Mouse (Mus musculus) lung, embryonic 16.5 days (tissue): Measurements from ENCODE around the gene Stard3. TPM values are rescaled to one million over a fixed set of nuclear protein-coding genes. Genes with fewer than 3 reads are reported as not detected.

ENCODE experiments used
- ATAC-seq: fragments of 200-750 bp; cut with Nextera tagmentation; 2 replicates; pipeline ENCODE4 v1.8.0; 2017; ENCODE audit warnings: low read depth, mild to moderate bottlenecking, moderate library complexity
- H3K27ac ChIP-seq: fragments of 300-500 bp; sonication (generic); 2 replicates; pipeline ENCODE4 v1.5.1; 2014; ENCODE audit warnings: mild to moderate bottlenecking, control low read depth, low read length
- H3K27me3 ChIP-seq: fragments of 300-500 bp; sonication (generic); 2 replicates; pipeline ENCODE4 v1.6.1; 2014; ENCODE audit warnings: low read depth, low read length, mixed read lengths; ENCODE audit not compliant: control insufficient read depth, insufficient read depth
- H3K36me3 ChIP-seq: fragments of 300-500 bp; sonication (generic); 2 replicates; pipeline ENCODE4 v1.6.1; 2014; ENCODE audit warnings: low read length; ENCODE audit not compliant: control insufficient read depth, insufficient read depth
- H3K4me1 ChIP-seq: fragments of 300-500 bp; sonication (generic); replicated peaks from 2 replicates; pipeline ENCODE4 v1.6.1; 2014; ENCODE audit warnings: low read length, mixed read lengths; ENCODE audit not compliant: control insufficient read depth, insufficient read depth
- H3K4me2 ChIP-seq: fragments of 300-500 bp; sonication (generic); 2 replicates; pipeline ENCODE4 v1.6.1; 2014; ENCODE audit warnings: low read depth, low read length, control low read depth
- H3K4me3 ChIP-seq: fragments of 300-500 bp; sonication (generic); 2 replicates; pipeline ENCODE4 v1.5.1; 2014; ENCODE audit warnings: mild to moderate bottlenecking, low read length, control low read depth
- H3K9ac ChIP-seq: fragments of 300-500 bp; sonication (generic); 2 replicates; pipeline ENCODE4 v1.6.1; 2014; ENCODE audit warnings: low read length, control low read depth
- H3K9me3 ChIP-seq: fragments of 300-500 bp; sonication (generic); 2 replicates; pipeline ENCODE4 v1.6.1; 2016; ENCODE audit warnings: low read length; ENCODE audit not compliant: control insufficient read depth
- WGBS: fragments of 180-500 bp; shearing (Covaris S2); extraction: QIAGEN DNeasy Blood & Tissue Kit; methylation state at CpG from one replicate; pipeline ENCODE4 v1.1.7; 2014; 5-methylcytosine and 5-hydroxymethylcytosine counted together
- polyA plus RNA-seq: library from polyadenylated mRNA; unstranded; fragments of >200 nt; fragmentation: Nextera tagmentation; extraction: Ambion mirVana; gene quantifications from 2 replicates; pipeline ENCODE4 v1.2.1, GENCODE M21; 2015

Stard3 gene
- polyA plus RNA-seq, 1 experiment from 2014 or later: 55.9 TPM

- under 1% methylated on average over 40 of the region's 40 CpGs for WGBS
- Histone ChIP-seq H3K4me3 (peak overlapping the region; percentile 93), H3K4me2 (peak overlapping the region; percentile 78), H3K9me3 (no peaks in the 10 kb centered on the region), H3K27me3 (no peaks in the 10 kb centered on the region), H3K4me1 (peaks cover 36% of the 10 kb centered on the region), H3K9ac (peak overlapping the region; percentile 97), H3K27ac (peak overlapping the region; percentile 98), H3K36me3 (no peaks in the 10 kb centered on the region)
- ATAC-seq: peak; percentile 50
Observed at GRCm38 (mm10) chr11:98412797-98413301, 54.7 kb downstream of the Stard3 start.

- Histone ChIP-seq H3K9me3 (no peaks in the 10 kb centered on the region), H3K4me1 (peaks cover 43% of the 10 kb centered on the region), H3K4me2 (peak overlapping the region; percentile 78), H3K9ac (peak overlapping the region; percentile 97), H3K27me3 (no peaks in the 10 kb centered on the region), H3K27ac (no peak overlapping the region), H3K36me3 (no peaks in the 10 kb centered on the region), H3K4me3 (peak overlapping the region; percentile 93)
- WGBS: 15% methylated on average over 7 of the region's 7 CpGs
- ATAC-seq: no peak
Observed at GRCm38 (mm10) chr11:98413731-98414130, 55.6 kb downstream of the Stard3 start.

DNA sequence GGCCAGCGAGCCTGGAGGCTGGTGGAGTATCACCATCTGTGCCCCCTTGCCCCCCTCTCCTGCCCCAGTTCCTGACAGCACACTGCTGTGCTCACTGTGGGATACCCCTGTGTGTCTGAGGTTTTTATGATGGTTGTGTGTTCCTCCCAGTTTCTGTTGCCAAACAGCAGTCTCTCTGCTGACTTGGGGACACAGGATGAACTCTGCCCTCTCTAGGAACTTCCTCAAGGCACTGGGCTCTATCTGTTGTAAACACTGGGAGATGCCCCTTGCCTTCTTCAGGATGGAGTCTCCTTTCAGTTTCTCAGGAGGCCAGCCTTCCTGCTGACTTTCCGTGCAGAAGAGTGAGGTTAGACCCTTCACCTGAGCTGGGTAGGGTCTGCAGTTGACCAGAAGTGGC, 56.0 kb downstream of the Stard3 start:
- peak overlapping the region; percentile 78 for H3K4me2 ChIP-seq
- peak overlapping the region; percentile 97 for H3K9ac ChIP-seq
- H3K27ac ChIP-seq: no peak overlapping the region
- H3K4me3 ChIP-seq: peak overlapping the region; percentile 93
- 23% methylated on average over 2 of the region's 2 CpGs for WGBS
- H3K9me3 ChIP-seq: no peaks in the 10 kb centered on the region
- no peak for ATAC-seq
- H3K4me1 ChIP-seq: peaks cover 41% of the 10 kb centered on the region
- H3K36me3 ChIP-seq: no peaks in the 10 kb centered on the region
- no peaks in the 10 kb centered on the region for H3K27me3 ChIP-seq

- Histone ChIP-seq H3K27me3 (no peaks in the 10 kb centered on the region), H3K4me1 (peaks cover 28% of the 10 kb centered on the region), H3K9ac (no peak overlapping the region), H3K4me3 (no peak overlapping the region), H3K4me2 (no peak overlapping the region), H3K27ac (no peak overlapping the region), H3K9me3 (no peaks in the 10 kb centered on the region), H3K36me3 (no peaks in the 10 kb centered on the region)
- WGBS: 67% methylated on average over 1 of the region's 1 CpGs
- ATAC-seq: no peak
Observed at GRCm38 (mm10) chr11:98417074-98417473, 58.9 kb downstream of the Stard3 start.

GRCm38 (mm10) chr11:98418273-98418672, 60.1 kb downstream of the Stard3 start:
- Histone ChIP-seq H3K27me3 (no peaks in the 10 kb centered on the region), H3K4me2 (no peak overlapping the region), H3K9me3 (no peaks in the 10 kb centered on the region), H3K4me1 (peaks cover 28% of the 10 kb centered on the region), H3K4me3 (no peak overlapping the region), H3K9ac (no peak overlapping the region; the same call in 1 of the 2 replicates), H3K27ac (peak overlapping the region; percentile 6; the same call in 1 of the 2 replicates), H3K36me3 (peaks cover 7% of the 10 kb centered on the region)
- WGBS: 42% methylated on average over 6 of the region's 6 CpGs
- no peak for ATAC-seq

- whole genome bisulfite sequencing: 66% methylated on average over 10 of the region's 10 CpGs
- Histone ChIP-seq H3K36me3 (peaks cover 7% of the 10 kb centered on the region), H3K9me3 (no peaks in the 10 kb centered on the region), H3K4me2 (no peak overlapping the region), H3K27me3 (no peaks in the 10 kb centered on the region), H3K4me1 (peaks cover 21% of the 10 kb centered on the region), H3K27ac (peak overlapping the region; percentile 52), H3K4me3 (no peak overlapping the region), H3K9ac (peak overlapping the region; percentile 13; the same call in 1 of the 2 replicates)
- peak; percentile 49 for ATAC-seq
Observed at GRCm38 (mm10) chr11:98418939-98419547, 60.9 kb downstream of the Stard3 start.

- H3K4me2 ChIP-seq: no peak overlapping the region
- H3K9me3 ChIP-seq: no peaks in the 10 kb centered on the region
- no peaks in the 10 kb centered on the region for H3K4me1 ChIP-seq
- no peak for ATAC-seq
- H3K4me3 ChIP-seq: no peak overlapping the region
- no peak overlapping the region for H3K9ac ChIP-seq
- H3K36me3 ChIP-seq: peaks cover 47% of the 10 kb centered on the region
- 93% methylated on average over 7 of the region's 7 CpGs for WGBS
- H3K27me3 ChIP-seq: no peaks in the 10 kb centered on the region
- no peak overlapping the region for H3K27ac ChIP-seq
Observed at GRCm38 (mm10) chr11:98426592-98426991, 68.4 kb downstream of the Stard3 start.

GRCm38 (mm10) chr11:98428436-98428835, 70.3 kb downstream of the Stard3 start:
- no peaks in the 10 kb centered on the region for H3K9me3 ChIP-seq
- H3K27me3 ChIP-seq: no peaks in the 10 kb centered on the region
- no peak overlapping the region for H3K4me2 ChIP-seq
- WGBS: 79% methylated on average over 5 of the region's 5 CpGs
- no peak overlapping the region for H3K9ac ChIP-seq
- H3K36me3 ChIP-seq: peaks cover 53% of the 10 kb centered on the region
- ATAC-seq: no peak
- no peak overlapping the region for H3K4me3 ChIP-seq
- H3K4me1 ChIP-seq: no peaks in the 10 kb centered on the region
- H3K27ac ChIP-seq: no peak overlapping the region
